Mouse (Mus musculus) neural tube, embryonic 15.5 days (tissue): ENCODE measurements around the gene Ikzf3. TPM values are rescaled to one million over a fixed set of nuclear protein-coding genes. Genes with fewer than 3 reads are reported as not detected.

Experiments used
- ATAC-seq: fragments of 200-750 bp; cut with Nextera tagmentation; 2 replicates; pipeline ENCODE4 v1.8.0; 2017; ENCODE audit warnings: mild to moderate bottlenecking, moderate TSS enrichment, moderate library complexity; ENCODE audit not compliant: low FRiP score
- H3K27ac ChIP-seq: fragments of 300-500 bp; sonication (generic); replicated peaks from 2 replicates; pipeline ENCODE4 v1.5.1; 2015; ENCODE audit warnings: mild to moderate bottlenecking, inconsistent platforms
- H3K27me3 ChIP-seq: fragments of 300-500 bp; sonication (generic); replicated peaks from 2 replicates; pipeline ENCODE4 v1.6.1; 2015; ENCODE audit warnings: inconsistent platforms
- H3K36me3 ChIP-seq: fragments of 300-500 bp; sonication (generic); 2 replicates; pipeline ENCODE4 v1.6.1; 2015; ENCODE audit warnings: inconsistent platforms
- H3K4me1 ChIP-seq: fragments of 300-500 bp; sonication (generic); 2 replicates; pipeline ENCODE4 v1.6.1; 2015; ENCODE audit warnings: inconsistent platforms
- H3K4me2 ChIP-seq: fragments of 300-500 bp; sonication (generic); 2 replicates; pipeline ENCODE4 v1.6.1; 2015; ENCODE audit warnings: inconsistent platforms, mild to moderate bottlenecking, moderate library complexity
- H3K4me3 ChIP-seq: fragments of 300-500 bp; sonication (generic); replicated peaks from 2 replicates; pipeline ENCODE4 v1.5.1; 2015; ENCODE audit warnings: mild to moderate bottlenecking, inconsistent platforms
- H3K9ac ChIP-seq: fragments of 300-500 bp; sonication (generic); replicated peaks from 2 replicates; pipeline ENCODE4 v1.6.1; 2015; ENCODE audit warnings: mild to moderate bottlenecking, inconsistent platforms
- H3K9me3 ChIP-seq: fragments of 300-500 bp; sonication (generic); replicated peaks from 2 replicates; pipeline ENCODE4 v1.6.1; 2016; ENCODE audit warnings: inconsistent platforms
- WGBS: fragments of 180-500 bp; shearing (Covaris S2); methylation state at CpG from one replicate; pipeline ENCODE4 v1.1.7; 2015; ENCODE audit warnings: mixed read lengths; 5-methylcytosine and 5-hydroxymethylcytosine counted together
- polyA plus RNA-seq: library from polyadenylated mRNA; unstranded; fragments of >200 nt; fragmentation: Nextera tagmentation; extraction: Ambion mirVana; gene quantifications from 2 replicates; pipeline ENCODE4 v1.2.1, GENCODE M21; 2015

Ikzf3 gene
- polyA plus RNA-seq, 1 experiment from 2014 or later: 0.18 TPM

GRCm38 (mm10) chr11:98463911-98464310 lies 81.9 kb downstream of the Ikzf3 start:
- Histone ChIP-seq H3K27ac (no peak overlapping the region), H3K4me1 (no peaks in the 10 kb centered on the region), H3K9me3 (no peaks in the 10 kb centered on the region), H3K4me3 (no peak overlapping the region), H3K4me2 (no peak overlapping the region), H3K36me3 (no peaks in the 10 kb centered on the region), H3K9ac (no peak overlapping the region), H3K27me3 (peaks cover 37% of the 10 kb centered on the region)
- 92% methylated on average over 9 of the region's 9 CpGs for WGBS
- no peak for ATAC-seq

- 94% methylated on average over 6 of the region's 6 CpGs for WGBS
- Histone ChIP-seq H3K9me3 (no peaks in the 10 kb centered on the region), H3K4me3 (no peak overlapping the region), H3K9ac (no peak overlapping the region), H3K4me2 (no peak overlapping the region), H3K27ac (no peak overlapping the region), H3K4me1 (peaks cover 6% of the 10 kb centered on the region; the same call in 1 of the 2 replicates), H3K27me3 (peaks cover 38% of the 10 kb centered on the region), H3K36me3 (no peaks in the 10 kb centered on the region)
- no peak for ATAC-seq
These were observed 83.6 kb downstream of the Ikzf3 start for GRCm38 (mm10) chr11:98462255-98462654.

- Histone ChIP-seq H3K27me3 (peaks cover 38% of the 10 kb centered on the region), H3K9ac (no peak overlapping the region), H3K9me3 (no peaks in the 10 kb centered on the region), H3K27ac (no peak overlapping the region), H3K4me2 (no peak overlapping the region), H3K4me1 (peaks cover 10% of the 10 kb centered on the region), H3K36me3 (no peaks in the 10 kb centered on the region), H3K4me3 (no peak overlapping the region)
- WGBS: 56% methylated on average over 6 of the region's 6 CpGs
- no peak for ATAC-seq
These were observed 84.6 kb downstream of the Ikzf3 start for GRCm38 (mm10) chr11:98461109-98461720.

- Histone ChIP-seq H3K4me3 (no peak overlapping the region), H3K27ac (no peak overlapping the region), H3K36me3 (no peaks in the 10 kb centered on the region), H3K9me3 (no peaks in the 10 kb centered on the region), H3K9ac (no peak overlapping the region), H3K27me3 (peaks cover 38% of the 10 kb centered on the region), H3K4me1 (peaks cover 10% of the 10 kb centered on the region), H3K4me2 (no peak overlapping the region)
- WGBS: 82% methylated on average over 9 of the region's 9 CpGs
- ATAC-seq: no peak
These were observed 86.0 kb downstream of the Ikzf3 start for GRCm38 (mm10) chr11:98459860-98460259.

GRCm38 (mm10) chr11:98459071-98459741 lies 86.6 kb downstream of the Ikzf3 start:
- no peak overlapping the region for H3K4me3 ChIP-seq
- H3K9me3 ChIP-seq: no peaks in the 10 kb centered on the region
- H3K27ac ChIP-seq: no peak overlapping the region
- H3K36me3 ChIP-seq: no peaks in the 10 kb centered on the region
- H3K9ac ChIP-seq: no peak overlapping the region
- WGBS: 22% methylated on average over 11 of the region's 11 CpGs
- peaks cover 10% of the 10 kb centered on the region for H3K4me1 ChIP-seq
- no peak overlapping the region for H3K4me2 ChIP-seq
- no peak for ATAC-seq
- H3K27me3 ChIP-seq: peaks cover 38% of the 10 kb centered on the region

GRCm38 (mm10) chr11:98458121-98458990 lies 87.5 kb downstream of the Ikzf3 start:
- Histone ChIP-seq H3K4me1 (peaks cover 10% of the 10 kb centered on the region), H3K27me3 (peaks cover 35% of the 10 kb centered on the region), H3K4me3 (peak overlapping the region; percentile 49), H3K4me2 (peak overlapping the region; percentile 75), H3K36me3 (no peaks in the 10 kb centered on the region), H3K9me3 (no peaks in the 10 kb centered on the region), H3K27ac (no peak overlapping the region), H3K9ac (peak overlapping the region; percentile 60)
- 3% methylated on average over 28 of the region's 30 CpGs for WGBS
- peak; percentile 13; the same call in 1 of the 2 replicates for ATAC-seq

- H3K27me3 ChIP-seq: peaks cover 32% of the 10 kb centered on the region
- peak overlapping the region; percentile 84 for H3K27ac ChIP-seq
- peak overlapping the region; percentile 75 for H3K4me2 ChIP-seq
- H3K9ac ChIP-seq: peak overlapping the region; percentile 60
- peak overlapping the region; percentile 49 for H3K4me3 ChIP-seq
- no peaks in the 10 kb centered on the region for H3K36me3 ChIP-seq
- ATAC-seq: peak; percentile 92
- WGBS: 1% methylated on average over 45 of the region's 64 CpGs
- H3K9me3 ChIP-seq: no peaks in the 10 kb centered on the region
- peaks cover 10% of the 10 kb centered on the region for H3K4me1 ChIP-seq
These were observed 88.3 kb downstream of the Ikzf3 start for GRCm38 (mm10) chr11:98457367-98458120.

- peak; percentile 15; the same call in 1 of the 2 replicates for ATAC-seq
These were observed 88.9 kb downstream of the Ikzf3 start for GRCm38 (mm10) chr11:98456945-98457344.

GRCm38 (mm10) chr11:98456545-98456944 lies 89.3 kb downstream of the Ikzf3 start:
- ATAC-seq: no peak
- peak overlapping the region; percentile 75 for H3K4me2 ChIP-seq

More at GRCm38 (mm10) chr11:98456945-98457344, 88.9 kb downstream of the Ikzf3 start:
- Histone ChIP-seq H3K27ac (peak overlapping the region; percentile 84), H3K4me3 (peak overlapping the region; percentile 49), H3K36me3 (no peaks in the 10 kb centered on the region), H3K4me2 (peak overlapping the region; percentile 75), H3K27me3 (peaks cover 26% of the 10 kb centered on the region), H3K9me3 (no peaks in the 10 kb centered on the region), H3K9ac (peak overlapping the region; percentile 60), H3K4me1 (peaks cover 10% of the 10 kb centered on the region)
- 23% methylated on average over 9 of the region's 9 CpGs for WGBS

GRCm38 (mm10) chr11:98455484-98455883 lies 90.3 kb downstream of the Ikzf3 start:
- Histone ChIP-seq H3K36me3 (no peaks in the 10 kb centered on the region), H3K9me3 (no peaks in the 10 kb centered on the region), H3K4me3 (no peak overlapping the region), H3K4me2 (no peak overlapping the region), H3K27ac (no peak overlapping the region), H3K9ac (no peak overlapping the region), H3K4me1 (peaks cover 10% of the 10 kb centered on the region), H3K27me3 (peaks cover 20% of the 10 kb centered on the region)
- no peak for ATAC-seq
- 86% methylated on average over 4 of the region's 4 CpGs for WGBS

More at GRCm38 (mm10) chr11:98456545-98456944, 89.3 kb downstream of the Ikzf3 start:
- H3K27me3 ChIP-seq: peaks cover 24% of the 10 kb centered on the region
- H3K36me3 ChIP-seq: no peaks in the 10 kb centered on the region
- WGBS: 78% methylated on average over 5 of the region's 5 CpGs
- H3K4me1 ChIP-seq: peaks cover 10% of the 10 kb centered on the region
- H3K9ac ChIP-seq: no peak overlapping the region
- no peak overlapping the region; the same call in 1 of the 2 replicates for H3K4me3 ChIP-seq
- H3K9me3 ChIP-seq: no peaks in the 10 kb centered on the region
- no peak overlapping the region for H3K27ac ChIP-seq
